Mouse (Mus musculus): ENCODE measurements at regions not wholly inside any gene's neighbourhood (a gene's known extent, or its start where the extent isn't known, plus 50 kb on each side); places are given as distances from the start of the nearest gene placed in this dataset.

- Histone ChIP-seq H3K9me3 (ENCODE audit: control insufficient read depth) (no peaks in the 10 kb centered on the region), H3K27ac (ENCODE audit: low read depth, low read length) (0 out of 2 replicates have a peak overlapping the region, but pooled peaks have one; percentile 35), H3K9ac (ENCODE audit: low read depth, low read length) (no peak overlapping the region), H3K4me3 (ENCODE audit: low read depth, low read length) (no peak overlapping the region), H3K4me1 (replicated peaks; ENCODE audit: control insufficient read depth, insufficient read depth, low read length) (0 out of 2 replicates have a peak, but pooled peaks cover 2% of the 10 kb centered on the region), H3K4me2 (replicated peaks; ENCODE audit: low read depth) (no peak overlapping the region; the same call in 1 of the 2 replicates), H3K36me3 (ENCODE audit: control insufficient read depth, insufficient read depth) (no peaks in the 10 kb centered on the region), H3K27me3 (replicated peaks; ENCODE audit: control insufficient read depth, insufficient read depth, low read length) (no peaks in the 10 kb centered on the region)
- peak; percentile 42 for ATAC-seq
- WGBS: 46% methylated on average over 4 of the region's 4 CpGs
- TF ChIP-seq CTCF (IDR thresholded peaks at IDR 0.05; ENCODE audit: low read depth): no peak
These were observed 228.8 kb downstream of the Foxo1 start for GRCm38 (mm10) chr3:52496965-52497364.

DNA sequence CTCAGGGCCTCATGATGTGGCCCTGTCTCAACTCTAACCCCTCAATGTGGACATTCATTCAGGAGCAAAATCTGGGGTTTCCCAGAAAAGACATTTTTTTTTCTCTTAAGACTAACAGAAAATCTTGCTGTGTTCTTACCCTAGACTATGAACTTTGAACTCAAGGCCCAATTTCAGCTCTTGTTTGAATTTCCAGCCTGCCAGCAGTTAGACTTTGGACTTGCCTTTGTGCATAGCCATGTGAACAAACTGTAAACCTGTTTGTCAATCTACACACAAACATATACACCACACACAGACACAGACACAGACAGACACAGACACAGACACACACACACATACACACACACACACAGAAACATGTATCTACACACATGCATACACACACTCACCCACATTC, 227.3 kb downstream of the Foxo1 start:
- H3K4me1 ChIP-seq (replicated peaks; ENCODE audit: control insufficient read depth, insufficient read depth, low read length): 0 out of 2 replicates have a peak, but pooled peaks cover 2% of the 10 kb centered on the region
- peak overlapping the region; percentile 46 for H3K27ac ChIP-seq (ENCODE audit: low read depth, low read length)
- H3K9me3 ChIP-seq (ENCODE audit: control insufficient read depth): no peaks in the 10 kb centered on the region
- no peak for TF ChIP-seq CTCF (IDR thresholded peaks at IDR 0.05; ENCODE audit: low read depth)
- no peaks in the 10 kb centered on the region for H3K36me3 ChIP-seq (ENCODE audit: control insufficient read depth, insufficient read depth)
- ATAC-seq: peak; percentile 70
- H3K4me3 ChIP-seq (ENCODE audit: low read depth, low read length): no peak overlapping the region
- H3K9ac ChIP-seq (ENCODE audit: low read depth, low read length): no peak overlapping the region
- H3K4me2 ChIP-seq (replicated peaks; ENCODE audit: low read depth): no peak overlapping the region
- H3K27me3 ChIP-seq (replicated peaks; ENCODE audit: control insufficient read depth, insufficient read depth, low read length): no peaks in the 10 kb centered on the region

GRCm38 (mm10) chr3:52494924-52495323, 226.8 kb downstream of the Foxo1 start:
- H3K9me3 ChIP-seq (ENCODE audit: control insufficient read depth): no peaks in the 10 kb centered on the region
- no peak overlapping the region for H3K9ac ChIP-seq (ENCODE audit: low read depth, low read length)
- no peak overlapping the region for H3K27ac ChIP-seq (ENCODE audit: low read depth, low read length)
- no peak for TF ChIP-seq CTCF (IDR thresholded peaks at IDR 0.05; ENCODE audit: low read depth)
- H3K4me2 ChIP-seq (replicated peaks; ENCODE audit: low read depth): no peak overlapping the region
- WGBS: 37% methylated on average over 2 of the region's 2 CpGs
- ATAC-seq: peak; percentile 9; the same call in 1 of the 2 replicates
- H3K36me3 ChIP-seq (ENCODE audit: control insufficient read depth, insufficient read depth): no peaks in the 10 kb centered on the region
- H3K27me3 ChIP-seq (replicated peaks; ENCODE audit: control insufficient read depth, insufficient read depth, low read length): no peaks in the 10 kb centered on the region
- H3K4me1 ChIP-seq (replicated peaks; ENCODE audit: control insufficient read depth, insufficient read depth, low read length): peaks cover 2% of the 10 kb centered on the region; the same call in 1 of the 2 replicates
- no peak overlapping the region for H3K4me3 ChIP-seq (ENCODE audit: low read depth, low read length)

- no peaks in the 10 kb centered on the region for H3K27me3 ChIP-seq (replicated peaks; ENCODE audit: control insufficient read depth, insufficient read depth, low read length)
- no peak overlapping the region for H3K4me2 ChIP-seq (replicated peaks; ENCODE audit: low read depth)
- H3K9me3 ChIP-seq (ENCODE audit: control insufficient read depth): no peaks in the 10 kb centered on the region
- H3K4me3 ChIP-seq (ENCODE audit: low read depth, low read length): no peak overlapping the region
- H3K27ac ChIP-seq (ENCODE audit: low read depth, low read length): no peak overlapping the region
- H3K36me3 ChIP-seq (ENCODE audit: control insufficient read depth, insufficient read depth): no peaks in the 10 kb centered on the region
- no peak for TF ChIP-seq CTCF (IDR thresholded peaks at IDR 0.05; ENCODE audit: low read depth)
- H3K9ac ChIP-seq (ENCODE audit: low read depth, low read length): no peak overlapping the region
- 86% methylated on average over 5 of the region's 5 CpGs for WGBS
- no peaks in the 10 kb centered on the region for H3K4me1 ChIP-seq (replicated peaks; ENCODE audit: control insufficient read depth, insufficient read depth, low read length)
- ATAC-seq: no peak
These were observed 211.1 kb downstream of the Foxo1 start for GRCm38 (mm10) chr3:52479186-52479585.

DNA sequence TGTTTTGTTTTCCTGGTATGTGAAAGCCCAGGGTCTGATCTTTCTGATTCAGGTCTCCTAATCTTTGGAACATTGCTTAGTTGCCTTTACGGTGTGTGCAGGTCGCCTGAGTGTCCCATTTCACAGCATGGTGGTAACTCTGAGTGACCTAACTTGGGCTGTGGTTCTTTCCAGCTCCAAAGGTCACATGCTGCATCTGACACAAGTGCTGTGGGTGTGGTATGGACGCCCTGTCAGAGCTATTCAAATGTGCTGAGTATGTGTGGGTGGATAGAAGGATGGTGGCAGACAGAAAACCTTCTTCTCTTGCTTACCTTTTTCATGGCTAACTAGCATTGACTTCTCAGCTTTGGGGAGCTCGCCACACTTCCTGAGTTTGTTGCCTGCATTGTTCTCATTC, 201.8 kb downstream of the Foxo1 start:
- no peak overlapping the region for H3K9ac ChIP-seq (ENCODE audit: low read depth, low read length)
- no peak overlapping the region for H3K4me2 ChIP-seq (replicated peaks; ENCODE audit: low read depth)
- H3K4me1 ChIP-seq (replicated peaks; ENCODE audit: control insufficient read depth, insufficient read depth, low read length): no peaks in the 10 kb centered on the region
- no peak for TF ChIP-seq CTCF (IDR thresholded peaks at IDR 0.05; ENCODE audit: low read depth)
- H3K27ac ChIP-seq (ENCODE audit: low read depth, low read length): peak overlapping the region; percentile 60
- peak; percentile 85 for ATAC-seq
- no peaks in the 10 kb centered on the region for H3K36me3 ChIP-seq (ENCODE audit: control insufficient read depth, insufficient read depth)
- no peak overlapping the region for H3K4me3 ChIP-seq (ENCODE audit: low read depth, low read length)
- 53% methylated on average over 4 of the region's 4 CpGs for WGBS
- H3K9me3 ChIP-seq (ENCODE audit: control insufficient read depth): no peaks in the 10 kb centered on the region
- no peaks in the 10 kb centered on the region for H3K27me3 ChIP-seq (replicated peaks; ENCODE audit: control insufficient read depth, insufficient read depth, low read length)

DNA sequence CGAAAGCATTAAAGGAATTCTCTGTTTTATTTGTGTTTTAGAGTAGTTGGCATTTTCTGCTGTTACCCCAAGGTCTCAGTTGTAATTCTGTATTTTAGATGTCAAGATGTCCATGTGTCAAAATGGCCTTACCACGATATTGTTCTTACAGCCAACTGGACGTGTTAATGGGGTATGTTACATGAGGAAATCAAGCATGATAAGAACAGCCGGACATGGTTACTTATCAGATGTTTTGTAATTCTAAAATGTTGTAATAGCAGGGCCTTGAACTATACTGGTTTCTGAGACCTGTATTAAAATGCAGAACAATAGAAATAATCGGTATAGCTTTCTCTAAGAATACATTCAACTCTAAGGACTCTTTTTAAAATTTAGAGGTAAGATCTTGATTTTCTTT, 201.3 kb downstream of the Foxo1 start:
- Histone ChIP-seq H3K9me3 (ENCODE audit: control insufficient read depth) (no peaks in the 10 kb centered on the region), H3K4me2 (replicated peaks; ENCODE audit: low read depth) (no peak overlapping the region), H3K27me3 (replicated peaks; ENCODE audit: control insufficient read depth, insufficient read depth, low read length) (no peaks in the 10 kb centered on the region), H3K9ac (ENCODE audit: low read depth, low read length) (no peak overlapping the region), H3K4me1 (replicated peaks; ENCODE audit: control insufficient read depth, insufficient read depth, low read length) (no peaks in the 10 kb centered on the region), H3K4me3 (ENCODE audit: low read depth, low read length) (no peak overlapping the region), H3K27ac (ENCODE audit: low read depth, low read length) (no peak overlapping the region), H3K36me3 (ENCODE audit: control insufficient read depth, insufficient read depth) (no peaks in the 10 kb centered on the region)
- WGBS: 76% methylated on average over 5 of the region's 5 CpGs
- no peak for TF ChIP-seq CTCF (IDR thresholded peaks at IDR 0.05; ENCODE audit: low read depth)
- ATAC-seq: no peak

DNA sequence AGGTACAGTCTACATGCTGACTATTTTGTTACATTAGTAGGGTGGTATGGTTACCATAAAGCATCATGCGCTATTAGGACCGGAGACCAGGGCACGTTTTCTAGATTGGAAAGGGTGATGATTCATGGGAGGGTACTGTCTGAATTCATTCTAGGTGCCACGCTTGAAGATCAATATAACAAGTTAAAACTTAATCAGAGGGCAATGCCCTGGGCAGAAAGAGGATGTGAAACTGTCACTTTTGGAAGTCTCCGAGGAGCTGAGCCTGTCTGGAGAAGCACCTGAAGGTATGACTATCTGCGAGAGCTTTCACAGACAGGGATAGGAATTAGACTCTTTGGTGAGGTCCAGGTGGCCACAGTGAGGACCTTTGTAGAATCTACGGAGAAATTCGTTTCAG, 200.2 kb downstream of the Foxo1 start:
- 88% methylated on average over 8 of the region's 8 CpGs for WGBS
- TF ChIP-seq CTCF (IDR thresholded peaks at IDR 0.05; ENCODE audit: low read depth): no peak
- H3K27ac ChIP-seq (ENCODE audit: low read depth, low read length): no peak overlapping the region
- H3K4me1 ChIP-seq (replicated peaks; ENCODE audit: control insufficient read depth, insufficient read depth, low read length): no peaks in the 10 kb centered on the region
- no peak overlapping the region for H3K4me3 ChIP-seq (ENCODE audit: low read depth, low read length)
- H3K36me3 ChIP-seq (ENCODE audit: control insufficient read depth, insufficient read depth): no peaks in the 10 kb centered on the region
- no peak overlapping the region for H3K4me2 ChIP-seq (replicated peaks; ENCODE audit: low read depth)
- H3K9ac ChIP-seq (ENCODE audit: low read depth, low read length): no peak overlapping the region
- no peaks in the 10 kb centered on the region for H3K27me3 ChIP-seq (replicated peaks; ENCODE audit: control insufficient read depth, insufficient read depth, low read length)
- ATAC-seq: no peak
- H3K9me3 ChIP-seq (ENCODE audit: control insufficient read depth): no peaks in the 10 kb centered on the region
